Mouse (Mus musculus): ENCODE data around the gene Tax1bp3. TPM values are rescaled to one million over a fixed set of nuclear protein-coding genes. Genes with fewer than 3 reads are reported as not detected.

Gene Tax1bp3
- total RNA-seq (2015) = 13.7 and 19.9 TPM in 2 replicates
- 16.8 and 18.5 TPM in 2 replicates for total RNA-seq (2017)

DNA sequence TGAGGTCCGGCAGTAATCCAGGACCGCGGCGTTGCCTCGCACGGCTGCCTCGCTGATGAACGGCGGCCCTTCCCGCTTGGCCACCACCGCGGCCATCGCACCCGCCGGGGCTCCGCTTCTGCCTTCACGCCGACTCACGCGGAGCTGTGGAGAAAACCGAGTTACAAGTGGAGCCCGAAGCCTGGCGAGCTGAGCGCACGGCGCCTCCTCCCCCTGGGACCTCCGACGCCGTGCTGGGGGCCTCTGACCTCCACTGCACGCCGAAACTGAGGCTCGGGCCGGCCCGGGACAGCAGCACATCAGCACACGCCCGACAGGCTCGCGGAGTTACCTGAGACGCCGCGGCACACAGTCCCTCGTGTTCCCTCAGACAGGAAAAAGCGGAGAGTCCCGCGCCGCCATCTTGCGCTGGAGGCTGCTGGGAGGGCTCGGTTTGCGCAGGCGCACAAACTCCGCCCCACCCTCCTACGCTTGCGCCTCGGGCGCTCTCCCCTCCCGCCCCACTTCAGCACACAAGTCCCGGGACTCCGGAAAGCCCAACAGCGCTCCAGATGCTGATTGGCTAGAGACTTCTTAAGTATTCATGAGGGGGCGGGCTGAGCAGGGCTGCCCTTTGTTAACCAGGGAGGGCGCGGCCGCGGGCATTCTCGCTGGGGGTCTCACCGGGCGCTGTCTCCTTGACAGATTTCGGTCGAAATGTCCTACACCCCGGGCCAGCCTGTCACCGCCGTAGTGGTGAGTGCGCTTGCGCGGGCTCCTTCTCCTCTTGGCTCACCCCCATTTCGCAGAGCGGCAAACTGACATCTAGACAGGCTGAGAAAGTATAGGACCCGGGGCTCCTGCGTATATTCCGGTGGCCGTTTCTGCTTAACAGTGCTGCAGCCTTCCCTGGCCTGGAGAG, at the start of gene Tax1bp3, which contains the start of gene Emc6:
TSS of gene Tax1bp3 (plus strand) at position 476 of the 901 bp plus-strand sequence.
TSS of gene Emc6 (minus strand) at position 430 of the 901 bp plus-strand sequence.
- peak; percentile 95 for ATAC-seq (ENCODE audit: poor library complexity, severe bottlenecking)

- peak; percentile 59 for ATAC-seq (ENCODE audit: poor library complexity, severe bottlenecking)
Observed at GRCm38 (mm10) chr11:73131020-73131419, 45.9 kb upstream of the Tax1bp3 start.

GRCm38 (mm10) chr11:73132999-73133398, 43.9 kb upstream of the Tax1bp3 start:
- ATAC-seq (ENCODE audit: poor library complexity, severe bottlenecking) = peak; percentile 46

DNA sequence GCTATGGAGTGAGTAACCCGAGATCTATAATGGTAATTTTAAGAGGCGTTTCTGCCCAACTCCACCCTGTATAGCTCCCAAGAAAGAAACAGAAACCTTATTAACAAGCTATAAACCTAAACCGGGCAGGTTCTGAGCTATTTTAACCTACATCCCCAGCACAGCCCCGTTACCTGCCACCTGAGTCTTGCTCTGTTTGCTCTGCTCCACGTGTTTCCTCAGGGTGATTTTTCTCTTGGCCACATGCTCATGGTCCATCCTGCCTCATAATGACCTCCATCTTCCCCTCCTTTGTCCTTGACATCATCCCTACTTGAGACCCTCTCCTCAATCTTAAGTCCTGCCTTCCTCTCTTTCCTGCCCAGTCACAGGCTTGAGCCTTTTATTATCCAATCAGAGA, 42.7 kb upstream of the Tax1bp3 start:
- no peak for ATAC-seq (ENCODE audit: poor library complexity, severe bottlenecking)

DNA sequence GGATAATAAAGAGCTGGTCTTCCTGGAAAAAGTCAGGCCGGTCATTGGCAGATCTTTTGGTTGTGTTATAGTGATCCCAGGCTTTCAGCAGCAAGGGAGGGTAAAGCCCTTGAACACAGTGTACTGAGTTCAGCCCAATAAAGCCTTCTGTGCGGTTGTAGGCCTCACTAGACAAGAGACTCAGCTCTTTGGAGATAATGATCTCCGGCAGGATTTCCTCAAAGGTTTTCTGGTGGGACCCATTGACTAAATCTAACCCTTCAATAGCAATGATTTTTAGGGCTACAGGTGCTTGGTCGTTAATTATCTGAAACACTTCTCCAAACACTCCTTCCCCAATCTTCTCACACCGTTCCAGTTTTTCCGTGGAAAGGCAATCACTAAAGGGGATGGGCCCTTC, 40.3 kb upstream of the Tax1bp3 start:
- ATAC-seq (ENCODE audit: poor library complexity, severe bottlenecking) = no peak

DNA sequence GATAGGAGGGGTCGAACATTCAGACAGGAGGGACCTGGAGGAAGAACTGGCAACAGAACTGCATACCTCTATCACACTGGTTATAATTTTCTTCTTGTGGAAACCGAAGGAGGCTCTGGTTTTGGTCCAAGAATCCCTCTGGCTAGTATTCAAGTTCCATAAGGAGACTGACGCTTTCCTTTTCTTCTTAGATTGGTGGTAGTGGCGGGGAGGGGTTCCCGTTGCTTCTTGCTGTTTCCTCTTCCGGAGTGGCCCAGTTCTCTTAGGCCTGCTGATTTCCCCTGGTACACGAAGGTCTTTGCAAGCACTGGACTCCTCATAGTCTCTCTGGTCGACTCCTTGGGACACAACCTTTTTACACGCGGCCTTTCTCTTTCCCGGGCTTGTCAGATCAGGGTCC, 39.8 kb upstream of the Tax1bp3 start:
- ATAC-seq (ENCODE audit: poor library complexity, severe bottlenecking) = peak; percentile 30; the same call in 1 of the 2 replicates

- ATAC-seq (ENCODE audit: poor library complexity, severe bottlenecking) = peak; percentile 97
Observed at GRCm38 (mm10) chr11:73137591-73138501, 39.0 kb upstream of the Tax1bp3 start, which contains the start of gene Haspin. Gene Haspin (minus strand): TSS chr11:73138294.

- ATAC-seq (ENCODE audit: poor library complexity, severe bottlenecking) = no peak
Observed at GRCm38 (mm10) chr11:73144261-73144681, 32.6 kb upstream of the Tax1bp3 start.

GRCm38 (mm10) chr11:73146026-73146974, 30.6 kb upstream of the Tax1bp3 start:
- ATAC-seq (ENCODE audit: poor library complexity, severe bottlenecking) = no peak

DNA sequence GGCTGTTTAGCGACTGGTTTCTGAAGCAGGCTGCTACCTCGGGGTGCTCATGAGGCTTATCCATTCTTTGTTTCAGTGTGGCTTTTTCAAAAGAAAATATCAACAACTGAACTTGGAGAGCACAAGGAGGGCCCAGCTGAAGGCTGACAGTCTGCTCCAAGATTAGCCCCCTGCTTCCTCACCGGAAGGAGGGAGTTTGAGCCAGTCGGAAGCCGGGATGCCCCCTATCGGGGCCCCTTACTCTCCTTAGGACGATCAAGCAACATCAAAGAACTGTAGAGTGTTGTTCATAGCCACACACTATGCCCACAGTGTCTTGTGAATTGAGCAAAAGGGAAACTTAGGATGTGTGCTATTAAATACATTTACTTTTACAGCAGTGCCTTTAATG, 29.9 kb upstream of the Tax1bp3 start:
- no peak for ATAC-seq (ENCODE audit: poor library complexity, severe bottlenecking)

- no peak for ATAC-seq (ENCODE audit: poor library complexity, severe bottlenecking)
Observed at GRCm38 (mm10) chr11:73148209-73148608, 28.7 kb upstream of the Tax1bp3 start.

GRCm38 (mm10) chr11:73155071-73155470, 21.8 kb upstream of the Tax1bp3 start:
- ATAC-seq (ENCODE audit: poor library complexity, severe bottlenecking) = no peak

- ATAC-seq (ENCODE audit: poor library complexity, severe bottlenecking) = peak; percentile 47
Observed at GRCm38 (mm10) chr11:73159957-73160810, 16.7 kb upstream of the Tax1bp3 start, which contains the start of gene P2rx5. Gene P2rx5 (plus strand): TSS chr11:73160421.

DNA sequence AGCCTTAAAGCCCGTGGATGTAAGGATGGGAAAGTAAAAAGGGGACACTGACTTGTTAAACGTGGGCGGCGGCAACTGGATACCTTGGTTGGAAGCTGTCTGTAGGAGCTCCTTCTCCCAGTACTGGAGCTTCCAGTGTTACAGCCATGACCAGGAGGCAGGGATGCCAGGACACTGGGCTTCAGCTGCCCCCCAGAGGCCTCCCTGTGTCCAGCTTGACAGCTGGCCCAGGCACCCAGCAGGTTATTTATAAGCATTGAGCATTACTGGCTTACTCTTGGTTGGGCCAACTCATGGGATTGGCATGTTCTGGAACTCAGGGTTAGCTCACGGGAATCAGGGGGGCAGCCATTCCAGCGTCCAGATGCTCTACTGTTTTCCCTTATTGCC, 16.1 kb upstream of the Tax1bp3 start:
- ATAC-seq (ENCODE audit: poor library complexity, severe bottlenecking) = no peak

DNA sequence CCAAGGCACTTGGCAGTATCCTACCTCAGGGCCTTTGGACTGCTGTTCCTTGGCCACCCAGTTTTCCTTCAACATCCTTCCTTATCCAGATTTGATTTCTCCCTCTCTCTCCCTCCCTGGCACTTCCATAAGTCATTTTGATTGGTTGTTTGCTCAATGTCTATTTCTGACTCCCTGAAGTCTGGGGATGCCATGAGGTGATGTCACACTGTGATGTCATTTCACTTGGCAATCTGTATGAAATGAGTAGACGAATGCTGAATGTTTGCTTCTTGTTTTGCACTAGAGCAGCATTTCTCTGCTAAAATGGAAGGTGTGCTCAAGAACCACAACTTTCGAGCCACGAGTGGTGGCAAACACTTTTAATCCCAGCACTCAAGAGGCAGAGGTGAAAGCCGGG, 15.3 kb upstream of the Tax1bp3 start:
- no peak for ATAC-seq (ENCODE audit: poor library complexity, severe bottlenecking)

DNA sequence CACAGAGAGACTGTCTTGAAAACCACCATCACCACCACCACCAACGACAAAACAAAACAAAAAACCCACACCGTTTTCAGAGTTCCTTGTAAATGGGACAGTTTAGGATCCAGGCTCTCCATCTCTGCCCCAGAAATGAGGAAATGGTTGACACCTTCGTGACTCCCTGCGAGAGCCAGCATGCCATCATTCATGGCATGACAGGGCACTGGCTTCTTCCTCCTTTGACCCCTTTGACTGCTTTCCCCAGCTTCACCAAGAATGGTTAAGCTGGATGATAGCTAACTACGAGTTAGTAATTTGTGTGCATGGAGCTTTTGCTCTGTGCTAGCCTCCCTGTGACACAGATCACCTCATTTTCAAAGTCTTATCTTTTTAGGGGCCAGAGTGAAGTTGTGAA, 14.6 kb upstream of the Tax1bp3 start:
- peak; percentile 49; the same call in 1 of the 2 replicates for ATAC-seq (ENCODE audit: poor library complexity, severe bottlenecking)

DNA sequence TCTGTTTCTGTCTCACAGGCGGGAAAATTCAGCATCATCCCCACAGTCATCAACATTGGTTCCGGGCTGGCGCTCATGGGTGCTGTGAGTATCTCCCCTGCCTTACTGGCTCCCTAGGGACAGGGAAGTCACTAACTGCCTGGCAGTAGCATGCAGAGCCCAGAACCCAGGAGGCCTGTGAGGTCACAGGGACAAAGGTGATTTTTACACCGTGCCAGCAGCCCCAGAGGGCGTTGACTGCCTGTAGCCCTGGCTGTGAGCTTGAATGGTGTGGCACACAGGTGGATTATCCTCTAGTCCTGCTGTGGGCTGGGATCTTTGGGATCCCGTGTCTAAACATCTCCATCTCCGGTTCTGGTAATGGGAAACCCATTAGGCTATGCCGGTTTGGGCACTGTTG, 8.8 kb upstream of the Tax1bp3 start:
- no peak for ATAC-seq (ENCODE audit: poor library complexity, severe bottlenecking)

DNA sequence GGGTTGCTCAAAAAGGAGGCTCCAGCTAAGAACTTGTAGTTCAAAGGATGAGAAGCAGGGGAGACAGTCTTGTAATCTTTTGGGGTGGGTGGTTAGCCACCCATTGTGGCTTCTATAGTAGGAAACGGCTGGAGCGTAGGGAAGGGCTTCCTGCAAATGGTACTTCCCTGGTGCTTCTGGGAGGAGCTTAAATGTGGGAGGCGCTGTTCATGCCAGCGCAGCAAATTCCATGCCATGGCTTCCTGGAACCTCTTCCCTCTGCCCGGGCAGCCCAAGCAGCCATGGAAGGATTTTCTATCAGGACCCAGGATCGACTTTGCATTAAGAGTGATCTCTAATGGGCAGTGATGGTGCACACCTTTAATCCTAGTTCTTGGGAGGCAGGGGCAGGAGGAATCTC, 8.3 kb upstream of the Tax1bp3 start:
- no peak for ATAC-seq (ENCODE audit: poor library complexity, severe bottlenecking)

DNA sequence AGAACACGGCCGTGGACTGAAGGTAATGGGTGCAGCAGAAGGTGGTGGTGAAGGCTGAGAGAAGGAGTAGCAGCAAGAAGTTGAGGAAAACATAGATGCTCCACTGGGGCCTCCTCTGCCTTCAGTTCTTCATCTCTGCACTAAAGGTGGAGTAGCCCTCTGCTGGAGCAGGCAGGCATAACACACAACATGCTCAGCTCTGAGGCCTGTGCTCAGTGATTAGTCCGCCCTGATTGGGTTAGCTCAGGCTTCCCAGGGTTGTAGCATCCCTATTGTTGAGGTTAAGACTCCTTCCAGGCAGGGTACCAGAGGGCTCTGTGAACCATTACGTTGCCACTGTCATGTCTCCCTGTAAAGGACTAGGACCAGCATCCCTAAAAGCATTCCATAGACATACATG, 7.7 kb upstream of the Tax1bp3 start:
- ATAC-seq (ENCODE audit: poor library complexity, severe bottlenecking) = peak; percentile 88

Measured in megakaryocyte, adult 5-6 weeks (primary cell).